Mouse (Mus musculus) embryonic facial prominence, embryonic 12.5 days (tissue): ENCODE results near the gene Lrrc4b. TPM values are rescaled to one million over a fixed set of nuclear protein-coding genes. Genes with fewer than 3 reads are reported as not detected.

Experiments
- ATAC-seq: fragments of 200-750 bp; cut with Nextera tagmentation; 2 replicates; pipeline ENCODE4 v1.8.0; 2017; ENCODE audit not compliant: insufficient number of reproducible peaks, insufficient read depth, low FRiP score, low TSS enrichment
- H3K27ac ChIP-seq: fragments of 300-500 bp; sonication (generic); 2 replicates; pipeline ENCODE4 v1.5.1; 2016; ENCODE audit warnings: mild to moderate bottlenecking
- H3K27me3 ChIP-seq: fragments of 300-500 bp; sonication (generic); 2 replicates; pipeline ENCODE4 v1.6.1; 2016; ENCODE audit warnings: mild to moderate bottlenecking, moderate library complexity
- H3K36me3 ChIP-seq: fragments of 300-500 bp; sonication (generic); 2 replicates; pipeline ENCODE4 v1.6.1; 2016; ENCODE audit warnings: mild to moderate bottlenecking
- H3K4me1 ChIP-seq: fragments of 300-500 bp; sonication (generic); 2 replicates; pipeline ENCODE4 v1.6.1; 2016
- H3K4me2 ChIP-seq: fragments of 300-500 bp; sonication (generic); replicated peaks from 2 replicates; pipeline ENCODE4 v1.6.1; 2016; ENCODE audit warnings: mild to moderate bottlenecking, moderate library complexity
- H3K4me3 ChIP-seq: fragments of 300-500 bp; sonication (generic); 2 replicates; pipeline ENCODE4 v1.5.1; 2016; ENCODE audit warnings: mild to moderate bottlenecking
- H3K9ac ChIP-seq: fragments of 300-500 bp; sonication (generic); 2 replicates; pipeline ENCODE4 v1.6.1; 2016; ENCODE audit warnings: mild to moderate bottlenecking, moderate library complexity
- H3K9me3 ChIP-seq: fragments of 300-500 bp; sonication (generic); 2 replicates; pipeline ENCODE4 v1.6.1; 2016; ENCODE audit warnings: mild to moderate bottlenecking, moderate library complexity
- WGBS: fragments of 180-500 bp; shearing (Covaris S2); methylation state at CpG from one replicate; pipeline ENCODE4 v1.1.7; 2016; 5-methylcytosine and 5-hydroxymethylcytosine counted together
- polyA plus RNA-seq: library from polyadenylated mRNA; unstranded; fragments of >200 nt; fragmentation: Nextera tagmentation; extraction: Ambion mirVana; gene quantifications from 2 replicates; pipeline ENCODE4 v1.2.1, GENCODE M21; 2016

Lrrc4b gene
- polyA plus RNA-seq, 1 experiment from 2014 or later = 2.3 TPM

DNA sequence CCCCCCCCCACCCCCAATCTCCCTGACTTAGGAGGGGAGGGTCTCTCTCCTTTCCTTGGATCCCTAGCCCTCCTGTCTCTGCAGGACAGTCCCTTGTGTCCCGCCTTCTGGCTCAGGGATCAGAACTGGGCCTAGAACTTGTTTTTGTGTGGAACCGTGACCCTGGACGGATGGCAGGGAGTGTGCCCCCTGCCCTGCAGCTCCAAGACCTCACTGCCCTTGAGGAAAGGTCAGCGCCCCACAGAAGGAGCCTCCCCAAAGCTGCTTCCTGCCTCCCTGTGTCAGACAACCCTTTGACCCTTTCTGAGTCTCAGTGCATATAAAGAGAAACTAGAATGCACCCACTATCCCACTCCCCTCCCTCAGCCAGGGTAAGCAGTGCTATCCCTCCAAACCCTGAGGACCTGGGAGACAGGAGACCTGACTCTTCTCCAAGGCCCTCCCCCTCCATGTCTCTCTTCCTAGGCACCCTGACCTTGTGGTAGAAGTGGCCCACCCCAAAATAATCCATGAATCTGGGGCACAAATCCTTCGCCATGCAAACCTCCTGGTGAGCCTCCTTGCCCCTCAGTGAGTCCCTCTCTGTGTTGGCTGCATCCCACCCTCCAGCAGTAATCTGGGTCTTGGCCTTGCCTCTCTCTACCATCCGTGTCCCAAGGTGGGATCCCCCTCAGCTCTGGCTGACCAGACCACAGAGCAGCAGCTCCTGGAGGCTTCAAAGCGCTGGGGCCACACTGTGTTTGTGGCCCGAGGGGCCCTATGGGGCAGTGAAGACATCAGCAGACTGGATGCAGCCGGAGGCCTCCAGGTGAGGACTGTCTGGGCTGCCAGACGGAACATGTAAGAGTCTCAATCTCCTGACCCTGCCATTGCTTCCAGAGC lies 37.4 kb downstream of the Lrrc4b start:
- ATAC-seq = no peak
- Histone ChIP-seq H3K36me3 (peaks cover 22% of the 10 kb centered on the region), H3K4me1 (peaks cover 16% of the 10 kb centered on the region), H3K9me3 (no peaks in the 10 kb centered on the region), H3K27me3 (peaks cover 33% of the 10 kb centered on the region), H3K4me3 (no peak overlapping the region), H3K27ac (no peak overlapping the region), H3K9ac (no peak overlapping the region), H3K4me2 (no peak overlapping the region)
- WGBS = 77% methylated on average over 10 of the region's 10 CpGs

DNA sequence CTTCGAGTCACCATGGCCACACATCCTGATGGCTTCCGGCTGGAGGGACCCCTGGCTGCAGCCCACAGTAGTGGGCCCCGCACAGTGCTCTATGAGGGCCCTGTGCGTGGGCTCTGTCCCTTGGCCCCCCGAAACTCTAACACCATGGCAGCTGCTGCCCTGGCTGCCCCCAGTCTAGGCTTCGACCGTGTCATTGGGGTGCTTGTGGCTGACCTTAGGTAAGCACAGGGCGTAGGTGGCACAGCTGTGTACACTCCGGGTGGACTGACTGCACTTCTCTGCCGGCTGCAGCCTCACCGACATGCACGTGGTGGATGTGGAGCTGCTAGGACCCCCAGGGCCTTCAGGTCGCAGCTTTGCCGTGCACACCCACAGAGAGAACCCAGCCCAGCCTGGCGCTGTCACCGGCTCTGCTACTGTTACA lies 38.1 kb downstream of the Lrrc4b start:
- Histone ChIP-seq H3K36me3 (peaks cover 16% of the 10 kb centered on the region; the same call in 1 of the 2 replicates), H3K4me1 (peaks cover 16% of the 10 kb centered on the region), H3K27me3 (peaks cover 26% of the 10 kb centered on the region), H3K4me2 (no peak overlapping the region), H3K4me3 (0 out of 2 replicates have a peak overlapping the region, but pooled peaks have one; percentile 64), H3K27ac (no peak overlapping the region), H3K9ac (no peak overlapping the region), H3K9me3 (no peaks in the 10 kb centered on the region)
- no peak for ATAC-seq
- WGBS = 87% methylated on average over 14 of the region's 16 CpGs

DNA sequence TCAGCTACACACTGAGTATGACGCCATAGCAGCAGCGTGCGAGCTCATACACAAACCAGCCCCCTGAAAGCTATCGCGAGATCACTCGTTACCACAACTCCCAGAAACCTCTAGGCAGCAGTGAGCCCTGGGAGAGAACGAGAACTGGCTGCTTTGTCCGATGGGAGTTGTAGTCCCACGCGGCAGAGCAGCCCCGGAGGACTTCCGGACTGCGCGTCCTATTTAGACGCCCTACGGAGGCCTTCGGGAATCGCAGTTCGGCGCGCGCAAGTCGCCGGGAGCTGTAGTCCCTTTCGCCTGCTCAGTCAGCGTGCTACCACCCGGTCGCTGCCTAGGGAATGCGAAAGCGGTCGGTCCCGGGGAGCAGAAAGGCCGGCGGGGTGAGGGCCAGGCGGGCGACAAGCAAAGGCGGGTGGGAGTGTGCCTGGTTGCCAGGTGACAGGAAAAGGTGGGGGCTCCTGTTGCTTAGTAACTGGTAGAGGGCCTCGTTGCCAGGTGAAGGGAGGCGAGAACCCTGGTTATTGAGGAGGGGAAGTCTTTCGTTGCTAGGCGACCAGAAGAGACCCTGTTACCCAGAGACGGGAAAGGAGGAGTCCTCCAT lies 39.1 kb downstream of the Lrrc4b start, which contains the start of gene Josd2:
TSS of gene Josd2 (plus strand) at position 170 of the 601 bp plus-strand sequence.
- H3K4me1 ChIP-seq = peaks cover 11% of the 10 kb centered on the region
- H3K36me3 ChIP-seq = 0 out of 2 replicates have a peak, but pooled peaks cover 7% of the 10 kb centered on the region
- peak within 1 kb of the TSS; percentile 71 for H3K4me2 ChIP-seq
- peak within 1 kb of the TSS; percentile 65 for H3K9ac ChIP-seq
- ATAC-seq = peak; percentile 94
- H3K9me3 ChIP-seq = no peaks in the 10 kb centered on the region
- peak within 1 kb of the TSS; percentile 64 for H3K4me3 ChIP-seq
- H3K27ac ChIP-seq = peak within 1 kb of the TSS; percentile 61
- WGBS = under 1% methylated on average over 42 of the region's 42 CpGs
- peaks cover 16% of the 10 kb centered on the region for H3K27me3 ChIP-seq

DNA sequence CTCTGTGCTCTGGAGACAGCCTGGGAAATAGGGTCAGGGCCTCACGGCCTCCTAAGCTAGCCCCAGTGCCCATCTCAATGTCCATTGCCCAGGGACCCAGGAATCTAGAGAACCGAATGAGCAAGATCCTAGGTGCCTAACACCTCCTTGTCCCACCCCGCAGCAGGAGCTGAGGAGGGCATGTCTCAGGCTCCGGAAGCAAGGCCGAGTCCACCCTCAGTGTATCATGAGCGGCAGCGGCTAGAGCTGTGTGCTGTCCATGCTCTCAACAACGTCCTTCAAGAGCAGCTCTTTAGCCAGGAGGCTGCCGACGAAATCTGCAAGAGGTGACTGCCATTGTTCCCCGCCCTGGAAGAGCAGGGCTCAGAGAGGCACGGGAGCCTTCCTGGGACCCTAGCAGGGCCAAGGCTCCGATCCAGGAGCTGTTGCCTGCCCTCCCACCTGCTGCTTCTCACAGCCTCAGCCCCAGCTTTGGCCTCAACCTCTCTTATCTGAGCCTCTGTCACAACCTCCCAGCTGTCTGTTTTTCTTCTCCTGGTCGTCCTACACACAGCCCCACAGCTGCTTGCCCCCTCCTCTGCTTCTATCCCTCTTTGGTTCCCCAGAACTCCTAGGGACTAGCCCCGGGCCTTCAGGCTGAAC lies 39.9 kb downstream of the Lrrc4b start:
- no peak for ATAC-seq
- Histone ChIP-seq H3K36me3 (0 out of 2 replicates have a peak, but pooled peaks cover 7% of the 10 kb centered on the region), H3K4me1 (peaks cover 11% of the 10 kb centered on the region), H3K27me3 (peaks cover 13% of the 10 kb centered on the region), H3K9ac (peak overlapping the region; percentile 65), H3K4me2 (peak overlapping the region; percentile 71), H3K9me3 (no peaks in the 10 kb centered on the region), H3K27ac (0 out of 2 replicates have a peak overlapping the region, but pooled peaks have one; percentile 41), H3K4me3 (peak overlapping the region; percentile 64)
- 69% methylated on average over 15 of the region's 15 CpGs for WGBS

DNA sequence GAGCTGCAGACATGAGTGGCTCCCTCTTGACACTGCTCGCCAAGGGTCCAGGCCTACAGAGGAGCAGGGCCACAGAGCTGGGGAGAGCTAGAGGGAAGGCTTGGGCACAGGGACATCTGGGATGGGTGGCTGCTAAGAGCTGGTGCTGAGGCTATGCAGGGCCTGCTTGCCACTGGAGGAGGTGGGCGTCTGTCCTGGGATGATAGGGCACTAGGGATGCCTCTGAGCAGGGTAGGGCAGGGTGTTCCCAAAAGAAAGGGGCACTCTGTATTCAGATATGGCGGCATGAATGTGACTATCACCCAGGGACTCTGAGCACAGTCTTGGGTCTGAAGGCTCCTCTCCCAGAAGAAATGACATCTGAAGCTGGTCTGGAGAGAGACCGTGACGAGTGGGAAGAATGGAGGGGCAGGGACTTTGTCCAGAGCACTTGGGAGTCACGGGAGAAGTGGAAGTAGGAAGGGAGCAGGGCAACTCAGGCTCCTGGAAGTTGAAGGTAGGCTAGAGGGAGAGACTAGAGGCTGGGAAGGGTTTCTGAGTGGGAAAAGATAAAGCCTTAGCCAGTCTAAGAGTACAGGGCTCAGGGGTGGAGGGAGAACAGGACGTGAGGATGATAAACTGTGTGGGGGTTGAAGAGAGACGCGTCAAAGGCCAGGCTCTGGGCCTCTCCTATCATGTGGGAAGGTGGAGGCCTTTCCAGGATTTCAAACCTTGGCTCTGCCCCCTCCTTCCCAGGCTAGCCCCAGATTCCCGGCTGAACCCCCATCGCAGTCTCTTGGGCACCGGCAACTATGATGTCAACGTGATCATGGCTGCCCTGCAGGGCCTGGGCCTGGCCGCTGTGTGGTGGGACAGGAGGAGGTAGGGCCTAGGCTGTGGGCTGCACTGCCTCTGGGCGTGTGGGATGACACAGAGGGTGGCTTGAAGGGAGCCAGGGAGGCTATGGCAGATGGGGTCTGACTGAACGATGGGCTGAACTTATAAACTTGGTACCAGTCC lies 41.2 kb downstream of the Lrrc4b start:
- Histone ChIP-seq H3K9ac (peak overlapping the region; percentile 20; the same call in 1 of the 2 replicates), H3K4me2 (no peak overlapping the region), H3K27me3 (peaks cover 15% of the 10 kb centered on the region), H3K9me3 (no peaks in the 10 kb centered on the region), H3K36me3 (0 out of 2 replicates have a peak, but pooled peaks cover 7% of the 10 kb centered on the region), H3K4me1 (peaks cover 20% of the 10 kb centered on the region), H3K27ac (no peak overlapping the region), H3K4me3 (no peak overlapping the region)
- ATAC-seq = no peak
- WGBS = 90% methylated on average over 16 of the region's 16 CpGs

DNA sequence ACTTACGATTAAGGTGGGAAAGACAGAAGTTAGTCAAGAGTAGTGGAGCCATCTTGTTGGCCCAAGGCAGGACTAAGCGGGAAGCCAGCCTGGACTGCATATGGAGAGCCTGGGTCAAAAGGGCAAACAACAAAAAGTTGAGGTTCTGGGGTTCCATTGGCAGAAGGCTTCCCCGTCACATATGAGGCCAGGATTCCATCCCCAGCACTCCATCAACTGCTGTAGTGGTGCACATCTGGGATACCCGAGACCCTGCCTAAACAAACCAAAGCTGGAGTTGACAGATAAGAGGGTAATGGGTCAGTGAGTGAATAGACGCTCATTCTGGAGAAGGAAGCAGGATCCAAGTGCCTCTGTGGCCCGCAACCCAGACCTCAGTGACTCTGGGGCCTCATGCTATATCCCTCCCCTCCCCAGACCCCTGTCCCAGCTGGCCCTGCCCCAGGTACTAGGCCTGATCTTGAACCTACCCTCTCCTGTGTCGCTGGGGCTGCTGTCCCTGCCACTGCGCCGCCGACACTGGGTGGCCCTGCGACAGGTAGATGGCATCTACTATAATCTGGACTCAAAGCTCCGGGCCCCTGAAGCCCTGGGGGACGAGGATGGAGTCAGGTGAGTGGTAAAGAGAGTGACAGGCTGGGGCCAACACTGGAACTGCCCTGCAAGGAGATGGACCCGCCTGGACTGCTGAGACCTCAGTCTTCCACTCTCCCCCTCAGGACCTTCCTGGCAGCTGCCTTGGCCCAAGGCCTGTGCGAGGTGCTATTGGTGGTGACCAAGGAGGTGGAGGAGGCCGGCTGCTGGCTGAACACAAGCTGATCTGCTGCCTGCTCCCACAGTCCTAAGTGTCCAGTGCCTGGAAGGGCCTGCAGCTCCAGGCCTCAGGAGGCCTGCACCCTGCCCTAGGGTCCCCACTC lies 42.1 kb downstream of the Lrrc4b start:
- Histone ChIP-seq H3K27me3 (peaks cover 25% of the 10 kb centered on the region), H3K4me2 (no peak overlapping the region), H3K4me1 (peaks cover 20% of the 10 kb centered on the region), H3K36me3 (0 out of 2 replicates have a peak, but pooled peaks cover 7% of the 10 kb centered on the region), H3K9me3 (no peaks in the 10 kb centered on the region), H3K9ac (no peak overlapping the region), H3K4me3 (no peak overlapping the region), H3K27ac (no peak overlapping the region)
- WGBS = 83% methylated on average over 16 of the region's 16 CpGs
- ATAC-seq = no peak

DNA sequence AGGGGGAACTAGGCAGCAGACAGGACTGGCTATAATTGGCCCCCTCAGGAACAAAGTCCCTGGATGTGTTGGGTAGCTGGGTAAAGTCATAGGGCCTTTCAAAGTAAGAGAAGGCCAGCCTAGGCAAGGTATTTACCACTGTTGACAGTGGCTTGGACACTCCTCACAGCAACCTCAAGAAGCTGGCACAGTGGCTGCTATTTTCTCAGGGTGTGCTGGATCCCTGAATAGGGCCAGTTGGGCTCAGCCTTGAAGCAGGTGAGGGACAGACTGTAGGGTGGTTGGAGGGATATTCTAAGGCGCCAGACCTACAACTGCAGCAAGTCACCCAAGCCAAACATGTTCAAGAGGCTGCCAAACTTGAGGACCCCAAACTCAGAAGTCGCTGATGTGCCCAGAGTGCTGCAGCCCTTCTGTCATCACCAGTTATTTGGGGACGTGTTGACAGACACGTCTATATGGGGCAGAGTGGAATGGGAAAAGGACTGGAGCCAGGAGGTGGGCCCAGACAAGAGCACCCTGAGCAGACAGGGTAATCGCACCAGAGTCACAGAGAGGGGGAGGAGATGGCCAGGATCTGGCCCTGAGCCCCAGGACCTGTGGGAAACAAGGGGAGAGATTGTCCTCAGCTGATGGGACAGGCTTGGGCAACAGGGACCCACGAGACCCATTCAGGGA lies 43.2 kb downstream of the Lrrc4b start:
- Histone ChIP-seq H3K36me3 (0 out of 2 replicates have a peak, but pooled peaks cover 7% of the 10 kb centered on the region), H3K4me2 (no peak overlapping the region), H3K9me3 (no peaks in the 10 kb centered on the region), H3K27ac (0 out of 2 replicates have a peak overlapping the region, but pooled peaks have one; percentile 9), H3K27me3 (peaks cover 35% of the 10 kb centered on the region), H3K4me1 (peaks cover 20% of the 10 kb centered on the region), H3K4me3 (no peak overlapping the region), H3K9ac (no peak overlapping the region)
- no peak for ATAC-seq
- 35% methylated on average over 6 of the region's 6 CpGs for WGBS

DNA sequence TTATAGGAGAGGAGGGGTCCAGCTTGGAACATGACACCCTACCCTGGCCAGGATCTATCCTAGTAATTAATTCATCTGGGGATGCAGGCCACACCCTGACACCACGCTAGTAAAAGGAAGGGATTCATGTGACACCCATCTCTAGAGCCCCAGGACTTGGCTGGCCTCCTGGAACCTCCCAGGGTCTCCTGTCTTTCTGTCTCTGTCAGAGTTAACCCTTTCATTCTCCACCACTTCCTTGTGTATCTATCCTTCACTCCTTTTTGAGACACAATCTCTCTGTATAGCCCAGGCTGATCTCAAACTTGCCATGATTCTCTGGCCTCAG lies 43.7 kb downstream of the Lrrc4b start:
- ATAC-seq = no peak
- Histone ChIP-seq H3K27ac (no peak overlapping the region), H3K4me3 (no peak overlapping the region), H3K27me3 (peaks cover 40% of the 10 kb centered on the region), H3K36me3 (0 out of 2 replicates have a peak, but pooled peaks cover 7% of the 10 kb centered on the region), H3K9me3 (no peaks in the 10 kb centered on the region), H3K4me2 (no peak overlapping the region), H3K9ac (no peak overlapping the region), H3K4me1 (peaks cover 20% of the 10 kb centered on the region)
- WGBS = 17% methylated on average over 1 of the region's 1 CpGs

DNA sequence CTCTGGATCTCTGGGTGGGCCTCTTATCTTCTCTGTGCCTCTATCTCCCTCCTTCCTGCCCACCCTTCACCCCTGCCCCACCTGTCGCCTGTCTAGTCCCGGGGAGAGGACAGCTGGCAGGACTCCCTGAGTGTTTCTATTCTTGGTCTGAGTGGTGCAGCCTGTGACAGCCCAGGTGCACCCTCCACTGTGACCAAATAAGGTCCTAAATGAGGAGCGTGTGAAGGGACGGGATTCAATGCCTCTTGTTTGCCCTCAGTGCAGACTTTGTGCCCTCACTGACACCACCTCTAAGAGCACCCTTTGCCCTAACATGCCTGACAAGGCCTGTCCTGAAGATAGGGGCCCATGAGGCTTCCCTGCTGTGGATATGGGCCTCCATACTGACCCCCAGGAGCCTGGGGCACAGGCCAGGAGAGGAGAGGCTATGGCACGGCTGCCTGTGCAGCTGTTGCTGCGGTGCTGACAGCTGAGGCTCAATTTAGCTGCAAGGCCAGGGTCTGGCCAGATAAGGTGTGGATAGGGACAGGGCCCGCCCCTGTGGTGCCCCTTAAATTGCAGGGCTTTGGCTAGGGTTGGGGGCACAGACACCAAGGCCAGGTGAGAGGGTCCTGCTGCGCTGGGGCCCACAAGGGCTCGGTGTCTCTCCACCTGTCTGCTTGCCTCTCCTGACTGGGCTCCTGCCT lies 44.3 kb downstream of the Lrrc4b start:
- no peak overlapping the region for H3K4me3 ChIP-seq
- H3K9ac ChIP-seq = no peak overlapping the region
- H3K4me2 ChIP-seq = no peak overlapping the region
- no peak for ATAC-seq
- 0 out of 2 replicates have a peak overlapping the region, but pooled peaks have one; percentile 23 for H3K27ac ChIP-seq
- 0 out of 2 replicates have a peak, but pooled peaks cover 7% of the 10 kb centered on the region for H3K36me3 ChIP-seq
- 53% methylated on average over 9 of the region's 9 CpGs for WGBS
- H3K9me3 ChIP-seq = no peaks in the 10 kb centered on the region
- peaks cover 46% of the 10 kb centered on the region for H3K27me3 ChIP-seq
- H3K4me1 ChIP-seq = peaks cover 20% of the 10 kb centered on the region
